Mouse (Mus musculus) gonadal fat pad, adult 2 months (tissue): ENCODE measurements around the gene Rab31. TPM values are rescaled to one million over a fixed set of nuclear protein-coding genes. Genes with fewer than 3 reads are reported as not detected.

ENCODE experiments used
- DNase-seq: peaks from one replicate; pipeline ENCODE4 v3.0.0-alpha.2; 2012; ENCODE audit warnings: low read depth
- polyA plus RNA-seq: library from polyadenylated mRNA; depleted of rRNA; stranded (reverse); fragments of >200 nt; gene quantifications from 2 replicates; pipeline ENCODE4 v1.2.3, GENCODE M21; 2012

Gene Rab31
- polyA plus RNA-seq, 1 experiment, result 19.4 TPM

DNA sequence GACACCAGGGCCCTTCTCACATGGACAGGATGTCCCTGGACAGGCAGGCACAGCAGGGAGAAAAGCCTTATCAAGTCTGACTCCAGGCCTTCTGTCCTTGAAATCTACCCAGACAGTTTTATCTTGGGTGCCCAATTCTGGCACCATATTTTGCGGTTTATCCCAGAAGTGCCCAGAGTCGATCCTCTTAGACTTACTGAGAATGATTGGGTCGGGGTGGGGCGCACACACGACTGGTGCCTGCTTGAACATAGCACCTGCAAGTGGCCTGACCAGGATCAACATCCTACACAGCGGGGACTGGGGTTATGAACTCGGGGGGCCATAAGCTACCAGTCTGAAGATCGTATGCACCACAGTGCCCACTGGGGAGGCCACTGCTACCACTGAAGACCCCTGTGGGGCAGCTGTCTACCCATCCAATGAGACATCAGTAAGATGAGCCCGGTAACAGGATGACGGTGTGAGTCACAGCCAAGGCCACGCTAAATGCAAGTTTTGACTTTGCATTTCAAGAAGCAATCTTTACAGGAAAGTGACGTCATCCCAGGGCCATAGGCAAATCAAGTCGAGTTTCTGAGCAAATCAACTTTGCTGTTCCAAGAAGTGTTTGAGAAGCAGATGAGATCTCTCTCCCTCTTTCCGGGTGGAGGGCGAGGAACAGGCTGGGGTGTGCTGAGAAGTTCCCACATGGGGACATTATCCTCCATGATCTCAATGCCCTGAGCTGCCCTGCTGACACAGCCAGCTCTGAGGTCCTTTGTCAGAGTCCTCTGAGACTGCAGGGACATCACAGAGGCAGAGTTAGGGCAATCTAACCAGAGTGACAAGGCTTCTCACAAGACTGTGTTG is 32.5 kb downstream of the Rab31 start:
- DNase-seq, result no peak

DNA sequence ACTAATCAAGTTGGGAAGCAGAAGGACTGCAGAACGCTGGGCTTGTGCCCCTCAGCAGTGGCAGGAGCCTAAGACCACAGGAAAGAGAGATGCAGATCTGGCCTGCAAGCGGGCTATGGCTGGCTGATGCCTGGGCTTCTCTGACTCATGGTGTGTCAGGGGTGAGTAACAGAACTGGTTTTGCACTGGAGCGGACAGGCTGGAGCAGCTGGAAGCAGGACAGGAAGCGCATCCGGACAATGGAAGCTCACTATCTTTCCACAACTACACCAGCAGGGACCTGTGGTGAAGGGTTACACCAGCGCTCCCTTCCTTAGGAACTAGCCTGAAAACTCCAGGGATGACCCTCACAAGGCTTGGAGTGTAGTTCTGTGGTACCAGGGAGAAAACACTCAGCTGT is 34.9 kb downstream of the Rab31 start:
- no peak for DNase-seq

DNA sequence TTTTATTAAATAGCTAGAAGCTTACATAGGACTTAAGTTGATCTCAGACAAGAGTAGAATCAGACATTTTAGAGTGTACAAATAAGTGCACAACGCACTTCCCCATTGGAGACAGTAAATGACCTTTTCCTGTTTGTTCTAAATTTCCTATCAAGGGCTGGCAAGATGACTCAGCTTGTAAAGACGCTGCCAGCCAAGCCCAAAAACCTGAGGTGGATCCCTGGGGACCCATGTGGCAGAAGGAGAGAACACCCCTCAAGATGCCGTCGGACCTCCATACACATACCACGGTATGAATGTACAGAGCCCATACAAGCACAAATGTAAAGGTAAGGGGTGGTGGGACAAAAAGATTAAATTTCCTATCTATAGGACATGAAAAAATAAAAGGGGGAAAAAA is 35.4 kb downstream of the Rab31 start:
- no peak for DNase-seq

DNA sequence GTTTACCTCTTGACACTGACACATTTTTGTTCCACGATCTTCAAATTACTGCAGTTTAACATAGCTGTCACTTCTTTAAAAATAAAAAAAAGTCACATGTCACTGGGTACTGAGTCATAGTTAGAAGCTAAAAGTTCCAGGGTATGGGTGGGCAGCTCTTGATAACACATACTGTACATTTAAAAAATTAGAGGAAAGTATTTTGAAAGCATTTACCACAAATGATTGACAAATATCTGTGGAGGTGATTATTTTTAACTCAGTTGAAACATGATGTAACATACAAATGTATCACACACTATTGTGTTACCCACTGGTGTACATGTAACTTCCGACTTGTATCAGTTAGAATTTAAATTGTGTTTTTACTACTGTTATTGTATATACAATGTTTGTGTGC is 37.5 kb downstream of the Rab31 start:
- no peak for DNase-seq

DNA sequence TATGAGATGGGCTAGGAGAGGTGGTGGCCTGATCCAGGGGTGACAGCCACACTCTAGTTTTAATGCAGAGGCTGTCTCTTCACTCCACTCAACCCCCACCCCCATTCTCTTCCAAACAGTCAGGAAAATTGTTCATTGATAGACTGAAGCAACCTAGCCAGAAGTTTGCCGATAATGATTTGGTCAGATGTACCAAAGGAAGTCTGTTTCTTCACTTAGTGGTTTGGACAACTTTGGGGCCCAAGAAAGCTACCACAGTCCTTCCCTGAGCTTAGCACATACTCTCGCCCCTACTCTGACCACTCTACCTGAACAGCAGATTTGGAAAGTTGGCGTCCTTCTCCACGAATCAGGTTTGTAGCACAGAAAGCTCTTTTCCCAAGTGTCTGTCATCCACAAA is 39.9 kb downstream of the Rab31 start:
- DNase-seq, result no peak

DNA sequence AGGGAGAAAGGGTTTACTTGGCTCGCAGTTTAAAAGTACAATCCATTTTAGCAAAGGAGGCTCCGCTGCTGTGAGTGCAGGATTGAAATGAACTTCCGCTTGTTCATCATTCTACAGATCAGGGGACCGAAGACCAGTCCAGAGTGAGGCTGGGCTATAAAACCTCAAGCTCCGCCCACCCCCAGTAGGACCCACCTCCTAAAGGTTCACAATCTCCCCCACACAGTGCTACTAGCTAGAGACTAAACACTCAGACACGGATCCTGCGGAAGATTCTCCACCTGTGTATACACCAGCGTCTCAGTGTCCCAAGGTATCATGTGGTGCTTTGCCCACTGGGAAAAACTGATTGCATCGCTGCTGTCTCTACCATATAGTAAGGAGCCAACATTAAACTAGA is 40.8 kb downstream of the Rab31 start:
- no peak for DNase-seq

DNA sequence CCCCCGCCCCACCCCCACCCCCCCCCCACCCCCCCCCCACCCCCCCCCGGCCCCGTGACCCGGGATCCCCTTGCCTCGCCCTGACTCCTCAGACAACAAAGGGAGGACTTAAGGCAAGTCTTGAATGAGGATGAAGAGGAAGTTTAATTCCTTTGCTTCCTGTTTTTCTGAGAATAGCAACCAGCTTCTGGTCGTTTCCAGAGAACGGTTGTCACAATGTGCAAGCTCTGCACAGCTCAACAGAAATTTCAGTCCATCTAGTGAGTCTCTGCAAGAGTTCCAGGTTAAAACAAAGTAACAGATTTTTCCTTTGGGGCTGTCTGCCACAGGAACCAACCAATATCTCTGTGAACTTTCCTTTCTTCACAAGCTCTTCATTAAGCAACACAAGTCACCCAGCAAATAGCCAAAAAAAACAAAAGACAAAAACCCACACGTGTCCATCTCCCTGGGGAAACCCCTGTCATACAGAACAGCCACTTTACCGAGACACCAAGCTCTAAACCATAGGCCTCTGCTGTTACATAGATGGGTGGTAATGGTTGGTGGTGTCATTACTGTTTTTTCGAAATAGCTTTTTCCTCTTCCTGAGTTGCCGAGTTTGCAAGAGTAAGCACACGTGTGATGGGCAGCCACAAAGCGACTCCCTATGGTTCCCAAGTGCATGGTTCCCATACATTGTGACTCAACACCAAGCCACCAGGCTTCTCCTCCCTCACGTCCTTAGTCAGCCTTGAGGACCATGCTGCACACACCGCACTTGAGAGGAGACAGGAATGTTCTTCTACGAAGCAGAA is 42.4 kb downstream of the Rab31 start:
- no peak for DNase-seq

DNA sequence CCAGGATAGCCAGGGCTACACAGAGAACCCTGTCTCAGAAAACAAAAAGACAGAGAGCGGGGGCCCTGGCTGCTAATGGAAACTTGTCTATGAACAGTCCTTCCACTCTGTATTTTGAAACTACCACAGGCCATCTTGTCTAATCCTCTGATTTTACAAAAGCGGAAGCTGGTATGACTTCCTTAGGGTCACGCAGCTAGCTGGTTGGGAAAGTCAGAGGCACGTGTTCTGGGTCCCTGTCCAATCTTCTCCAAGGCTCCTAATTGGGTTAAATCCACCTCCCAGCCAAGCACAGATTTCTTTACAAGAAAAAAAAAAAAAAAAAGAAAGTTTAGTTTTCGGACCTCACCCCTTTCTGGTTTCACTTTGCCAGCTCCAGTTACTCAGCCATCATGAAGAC is 45.8 kb downstream of the Rab31 start:
- no peak for DNase-seq

DNA sequence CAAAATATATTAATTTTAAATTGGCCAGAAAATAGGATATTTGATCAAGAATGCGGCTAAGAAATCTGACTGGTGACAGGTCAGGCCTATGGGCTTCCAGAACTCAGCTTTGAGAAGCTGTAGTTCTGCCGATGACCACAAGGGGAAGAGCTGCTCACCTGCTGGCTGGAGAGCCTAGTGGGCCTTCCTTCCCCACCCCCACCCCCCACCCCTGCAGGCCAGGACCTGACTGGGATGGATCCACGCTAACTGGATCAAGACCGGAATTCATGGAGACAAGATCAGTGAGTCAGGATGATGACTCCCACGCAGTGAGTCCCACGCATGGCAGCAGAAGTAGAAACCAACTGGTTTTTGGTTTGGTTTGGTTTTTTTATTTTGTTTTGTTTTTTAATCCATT is 46.3 kb downstream of the Rab31 start:
- DNase-seq, result no peak

DNA sequence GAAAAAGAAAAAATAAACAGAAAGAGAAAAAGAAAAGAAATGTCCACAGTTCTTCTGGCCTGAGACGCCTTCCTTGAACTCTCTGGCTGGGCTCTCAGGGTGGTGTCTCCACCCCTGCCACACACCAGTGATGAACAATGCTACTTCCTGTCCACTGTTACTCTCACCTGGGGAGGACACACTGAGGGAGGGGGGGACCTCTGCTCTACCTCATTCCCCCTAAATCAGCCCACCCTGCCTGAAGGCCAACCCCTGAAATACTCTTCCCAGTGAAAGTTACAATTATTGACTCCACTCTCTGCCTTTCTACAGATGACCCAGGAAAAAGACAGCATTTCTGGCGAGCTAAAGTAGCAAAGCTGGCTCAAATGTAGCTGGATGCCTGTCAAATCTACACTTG is 46.7 kb downstream of the Rab31 start:
- no peak for DNase-seq

DNA sequence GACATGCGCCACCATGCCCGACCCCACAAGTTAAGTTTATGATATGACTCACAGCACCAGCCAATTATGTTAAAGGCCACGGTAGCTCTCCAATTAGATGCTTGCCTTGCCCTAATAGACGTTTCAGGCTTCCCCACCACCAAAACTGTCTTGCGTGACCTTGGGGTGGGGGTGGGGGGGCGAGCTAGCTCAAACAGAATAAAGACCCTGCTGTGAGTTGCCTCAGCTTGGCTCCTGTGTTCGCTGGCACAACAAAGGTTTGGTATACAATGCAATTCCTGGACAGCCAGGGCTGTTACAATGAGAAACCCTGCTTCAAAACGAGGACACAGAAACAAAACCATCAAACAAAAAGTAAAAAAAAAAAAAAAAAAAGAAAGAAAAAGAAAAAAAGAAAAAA is 47.2 kb downstream of the Rab31 start:
- DNase-seq, result no peak

DNA sequence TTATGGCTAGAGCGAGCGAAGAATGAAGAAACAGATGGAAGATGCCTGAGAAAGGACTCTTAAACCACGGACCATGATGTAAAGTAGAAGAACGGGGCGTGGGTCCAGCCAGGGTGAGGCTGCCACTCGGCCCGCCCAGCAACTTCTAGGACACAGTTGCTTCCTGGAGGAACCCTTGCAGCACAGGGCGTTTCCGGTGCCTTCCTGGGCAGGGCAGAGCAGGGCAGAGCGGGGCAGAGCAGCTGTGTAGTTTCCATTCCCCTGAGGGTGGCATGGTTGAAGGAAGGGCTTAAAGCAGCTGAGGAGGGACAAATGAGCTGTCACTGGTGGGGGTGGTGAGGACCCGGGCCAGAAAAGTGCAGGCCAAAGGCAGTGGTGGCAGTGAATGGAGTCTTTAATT is 48.3 kb downstream of the Rab31 start:
- no peak for DNase-seq

DNA sequence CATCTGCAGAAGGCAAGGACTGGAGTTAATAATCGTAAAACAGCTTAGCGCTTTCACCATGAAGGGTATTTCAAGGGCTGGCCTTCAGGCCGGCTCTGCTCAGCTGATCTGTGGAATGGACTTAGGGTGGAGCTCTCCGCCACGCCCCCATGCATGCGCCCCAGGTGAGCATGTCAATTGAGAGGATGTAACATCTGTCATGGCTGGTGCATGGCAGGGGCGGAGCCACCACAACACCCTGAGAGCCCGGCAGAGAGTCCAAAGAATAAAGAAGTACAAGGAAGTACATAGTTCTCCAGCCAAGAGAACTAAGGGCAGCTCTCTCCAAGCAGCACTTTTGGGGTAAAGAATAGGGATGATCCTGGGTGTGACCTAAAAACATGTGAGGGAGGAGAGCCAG is 48.9 kb downstream of the Rab31 start:
- no peak for DNase-seq

DNA sequence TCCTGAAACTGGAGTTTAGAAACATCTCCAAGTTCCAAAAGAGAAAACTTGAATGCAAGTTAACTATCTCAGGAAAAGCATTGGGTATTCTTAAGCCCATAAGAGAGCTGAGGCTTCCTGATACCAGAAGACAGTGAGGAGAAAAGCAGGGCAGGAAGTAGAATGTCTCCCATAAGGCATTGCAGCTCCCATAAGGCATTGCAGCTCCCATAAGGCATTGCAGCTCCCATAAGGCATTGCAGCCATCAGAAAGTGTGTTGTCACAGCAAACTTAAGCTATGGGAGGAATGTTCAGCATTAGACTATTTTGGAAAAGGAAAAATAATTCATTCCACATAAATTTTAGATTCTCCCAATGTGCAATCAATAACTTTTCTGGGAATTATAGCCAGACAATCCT is 51.2 kb downstream of the Rab31 start:
- DNase-seq, result no peak

DNA sequence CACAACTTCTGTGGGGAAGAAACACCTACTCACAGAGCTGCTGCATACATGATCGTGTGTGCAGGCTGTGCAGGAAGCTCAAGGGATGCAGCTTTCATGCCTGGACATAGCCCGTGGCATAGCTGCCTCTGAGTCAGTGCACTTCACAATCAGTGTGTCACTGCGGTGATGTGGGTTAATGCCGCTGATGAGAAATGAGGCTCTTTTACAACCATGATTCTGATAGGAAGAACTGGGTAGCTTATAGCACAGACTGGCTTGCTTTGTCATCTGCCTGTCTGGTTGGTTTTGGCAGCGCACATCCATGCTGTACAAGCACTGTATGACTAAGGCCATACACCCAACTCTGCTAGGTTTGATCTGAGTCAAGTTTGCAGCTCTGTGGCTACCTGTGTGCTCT is 52.7 kb downstream of the Rab31 start:
- DNase-seq, result no peak

DNA sequence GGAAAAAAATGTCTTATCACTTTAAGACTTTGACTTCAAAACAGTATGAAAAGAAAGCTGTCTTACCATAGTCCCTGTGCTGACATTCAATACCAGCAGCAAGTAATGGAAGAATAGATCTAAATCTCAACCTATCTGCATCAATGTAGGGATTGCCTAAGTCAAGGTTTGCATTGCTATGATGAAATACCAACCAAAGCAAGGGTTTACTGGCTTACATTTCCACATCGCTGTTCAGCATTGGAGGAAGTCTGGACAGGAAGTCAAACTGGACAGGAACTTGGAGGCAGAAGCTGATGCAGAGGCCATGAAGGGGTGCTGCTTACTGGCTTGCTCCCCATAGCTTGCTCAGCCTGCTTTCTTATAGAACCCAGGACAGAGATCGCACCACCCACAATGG is 54.0 kb downstream of the Rab31 start:
- DNase-seq, result peak; percentile 46

DNA sequence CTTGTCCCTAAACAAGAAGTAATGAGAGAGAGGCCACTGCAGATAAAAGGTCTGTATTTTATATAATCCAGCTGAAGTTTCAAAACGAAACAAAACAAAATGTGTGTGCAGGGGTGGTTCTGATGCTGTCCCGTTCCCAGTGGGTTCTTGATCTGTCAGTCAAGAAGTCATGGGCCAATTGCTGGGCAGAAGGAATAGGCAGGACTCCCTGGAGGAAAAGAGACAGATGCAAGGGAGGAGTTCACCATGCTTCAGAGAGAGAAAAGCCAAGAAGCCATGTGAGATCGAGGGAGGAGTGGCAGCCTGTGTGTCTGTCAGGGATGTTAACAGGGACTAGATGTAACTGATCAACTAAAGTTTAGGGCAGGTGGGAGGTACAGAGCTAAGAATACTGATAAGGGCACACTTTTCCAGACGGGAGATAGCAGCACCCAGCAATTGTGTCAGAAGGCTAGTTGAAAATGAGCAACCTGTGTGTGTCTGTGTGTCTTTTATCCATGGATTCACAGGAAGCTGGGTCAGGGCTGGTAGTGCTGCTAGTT is 54.8 kb downstream of the Rab31 start:
- no peak for DNase-seq

DNA sequence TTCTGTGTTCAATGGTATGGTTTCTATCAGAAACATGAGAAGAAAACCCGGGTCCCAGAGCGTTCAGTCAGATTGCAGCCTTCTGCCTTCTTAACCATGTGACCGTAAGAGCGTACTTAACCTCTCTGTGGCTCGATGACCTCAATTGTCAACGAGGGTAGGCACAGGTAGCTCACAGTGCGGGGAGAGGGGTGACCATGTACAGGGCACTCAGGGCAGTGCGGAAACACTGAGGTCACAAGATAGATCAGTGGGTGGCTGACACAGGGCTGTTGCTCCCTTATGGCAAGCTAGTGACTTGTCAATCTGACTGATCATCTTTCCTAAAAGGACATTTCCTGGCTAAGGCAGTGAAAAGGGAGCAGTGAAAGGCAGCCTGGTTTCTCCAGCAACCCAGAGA is 58.5 kb downstream of the Rab31 start:
- no peak for DNase-seq

DNA sequence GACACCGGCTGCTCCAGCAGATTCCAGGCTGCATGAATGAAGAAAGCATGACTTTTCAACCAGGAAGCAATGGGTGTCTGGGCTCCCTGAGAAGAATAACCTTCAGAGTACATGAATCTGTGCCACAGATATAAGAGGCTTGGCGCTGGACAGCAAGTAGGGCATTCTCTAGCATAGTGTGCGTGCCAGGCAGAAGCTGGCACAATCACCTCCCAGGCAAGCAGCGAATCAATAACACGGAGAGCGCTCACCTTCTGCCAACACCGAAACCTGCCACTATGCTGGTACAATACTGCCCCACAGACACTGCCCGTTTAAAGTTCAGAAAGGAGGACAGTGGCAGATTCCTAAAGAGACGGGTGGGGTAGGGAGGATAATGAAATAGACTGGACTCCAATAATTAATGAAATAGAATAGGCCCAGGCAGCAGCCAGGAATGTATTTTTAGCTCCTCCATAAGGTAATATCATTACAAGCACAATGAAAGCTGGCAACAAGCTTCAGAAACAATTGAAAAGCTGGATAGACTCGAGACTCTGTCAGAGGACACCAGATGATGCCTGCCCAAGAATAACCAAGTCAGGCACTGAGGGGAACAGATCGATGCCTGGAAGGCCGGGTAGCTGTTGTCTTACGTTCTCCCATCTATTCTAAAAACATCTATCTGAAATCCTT is 59.6 kb downstream of the Rab31 start:
- DNase-seq, result no peak

DNA sequence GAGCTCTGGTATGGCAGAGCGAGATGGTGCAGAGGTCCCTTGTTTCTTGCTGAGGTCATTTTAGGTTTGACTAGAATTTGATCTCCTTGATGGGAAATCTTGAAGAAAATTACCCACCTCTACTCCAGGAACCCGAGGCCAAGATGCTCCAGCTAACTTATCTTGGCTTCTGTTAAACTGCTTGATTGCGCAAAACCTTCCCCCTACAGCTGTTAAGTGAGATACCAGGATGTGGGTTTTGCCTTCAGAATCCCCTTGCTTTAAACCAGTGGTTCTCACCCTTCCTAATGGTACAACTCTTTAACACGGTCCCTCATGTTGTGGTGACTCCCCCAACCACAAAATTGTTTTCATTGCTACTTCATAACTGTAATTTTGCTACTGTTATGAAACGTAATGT is 60.8 kb downstream of the Rab31 start:
- DNase-seq, result no peak

DNA sequence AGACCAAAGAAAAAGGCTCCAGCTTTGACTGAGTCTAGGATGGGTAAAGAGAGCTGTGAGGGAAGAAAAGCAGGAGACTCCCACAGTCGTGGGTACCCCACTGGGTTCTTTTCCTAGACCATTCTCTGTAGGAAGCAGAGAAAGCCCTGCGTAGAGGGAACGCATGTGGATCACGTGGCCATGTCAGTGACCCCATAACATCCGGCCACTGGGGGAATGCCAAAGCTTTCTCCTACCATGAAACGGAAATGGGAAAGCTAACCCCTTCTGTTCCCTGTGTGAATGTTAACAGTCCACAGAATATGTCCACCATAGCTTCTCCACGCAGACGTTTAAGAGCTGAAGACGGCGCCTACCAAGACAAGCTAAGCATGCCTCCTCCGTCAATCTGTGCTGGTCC is 62.0 kb downstream of the Rab31 start:
- DNase-seq, result no peak

DNA sequence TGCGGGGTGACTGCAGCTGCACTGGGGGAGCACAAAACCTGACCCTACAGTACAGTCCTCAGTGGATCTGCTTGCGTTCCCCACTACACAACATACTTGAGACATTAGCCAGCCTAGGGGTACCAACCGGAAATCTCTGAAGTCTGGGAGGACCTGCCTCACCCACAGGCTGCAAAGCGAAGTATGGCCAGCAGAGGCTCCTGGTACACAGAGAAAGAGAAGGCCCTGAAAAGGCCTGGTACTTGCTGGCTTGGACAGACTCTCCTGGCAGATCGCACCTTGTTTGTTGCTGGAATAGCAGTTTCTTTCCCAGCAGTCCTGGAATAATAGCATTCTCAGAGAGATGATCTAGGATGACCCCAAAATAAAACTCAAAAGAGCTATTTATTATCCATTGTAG is 66.3 kb downstream of the Rab31 start:
- no peak for DNase-seq
